Mouse (Mus musculus): Measurements from ENCODE around the gene Pax2.
A peak's percentile ranks its signal among the peaks of the same experiment; 100 is the strongest.

Pax2 gene

DNA sequence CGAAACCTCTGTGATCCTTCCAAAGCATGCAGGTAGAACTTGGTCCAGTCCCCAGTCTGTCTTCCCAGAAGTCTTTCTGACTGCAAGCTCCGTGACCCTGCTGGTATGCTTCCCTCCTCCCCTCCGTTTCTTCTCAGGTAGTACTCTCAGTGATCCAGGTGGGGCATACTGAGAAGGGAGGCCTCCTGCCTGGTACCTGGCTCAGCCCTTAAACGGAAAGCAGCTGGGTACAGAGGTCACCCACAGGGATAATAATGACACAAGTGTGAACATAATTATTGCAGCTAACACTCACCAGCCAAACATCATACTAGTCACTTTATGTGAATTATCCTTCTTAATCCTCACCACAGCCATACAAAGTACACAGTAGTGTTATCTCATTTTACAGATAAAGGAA, 28.5 kb downstream of the Pax2 start:
- DNase-seq: no peak

DNA sequence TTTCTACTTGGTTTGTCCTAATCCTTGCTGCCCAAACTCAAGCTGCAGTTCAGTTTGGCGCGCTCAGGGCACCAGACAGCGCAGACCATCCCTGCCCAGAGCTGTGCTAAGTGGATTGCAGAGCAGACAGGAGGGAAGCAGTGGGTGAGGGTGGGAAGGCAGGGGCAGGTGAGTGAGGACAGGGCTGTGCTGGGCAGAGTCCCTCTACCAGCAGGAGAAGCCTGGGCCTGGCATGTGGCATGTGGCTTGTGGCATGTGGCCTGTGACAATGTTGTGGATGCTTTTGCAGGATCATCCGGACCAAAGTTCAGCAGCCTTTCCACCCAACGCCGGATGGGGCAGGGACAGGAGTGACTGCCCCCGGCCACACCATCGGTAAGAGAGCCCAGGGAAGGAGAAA, 32.6 kb downstream of the Pax2 start:
- DNase-seq: no peak

DNA sequence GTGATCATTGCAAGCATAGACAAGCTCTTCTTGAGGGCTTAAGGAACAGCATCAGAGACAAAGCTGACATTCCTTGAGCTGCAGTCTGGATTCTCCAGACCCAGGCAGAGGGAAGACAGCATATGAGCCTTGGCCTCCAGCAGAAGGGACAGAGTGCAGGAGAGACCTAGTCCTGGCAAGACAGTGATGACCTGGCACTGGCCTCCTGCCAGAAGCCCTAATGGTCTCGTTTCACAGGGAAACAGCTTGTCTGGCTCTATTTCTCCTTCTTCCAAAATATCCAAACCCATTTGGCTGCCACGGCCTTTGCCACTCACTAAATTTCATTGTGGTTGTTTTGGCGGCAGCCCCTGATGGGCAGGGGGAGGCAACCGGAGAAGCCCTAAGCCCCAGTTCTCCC, 36.1 kb downstream of the Pax2 start:
- peak; percentile 51 to 67 for DNase-seq

GRCm38 (mm10) chr19:44797110-44798060, 41.5 kb downstream of the Pax2 start:
- no peak for DNase-seq

GRCm38 (mm10) chr19:44798731-44799130, 42.9 kb downstream of the Pax2 start:
- DNase-seq: no peak

- DNase-seq: no peak
These were observed 43.3 kb downstream of the Pax2 start for GRCm38 (mm10) chr19:44799156-44799555.

DNA sequence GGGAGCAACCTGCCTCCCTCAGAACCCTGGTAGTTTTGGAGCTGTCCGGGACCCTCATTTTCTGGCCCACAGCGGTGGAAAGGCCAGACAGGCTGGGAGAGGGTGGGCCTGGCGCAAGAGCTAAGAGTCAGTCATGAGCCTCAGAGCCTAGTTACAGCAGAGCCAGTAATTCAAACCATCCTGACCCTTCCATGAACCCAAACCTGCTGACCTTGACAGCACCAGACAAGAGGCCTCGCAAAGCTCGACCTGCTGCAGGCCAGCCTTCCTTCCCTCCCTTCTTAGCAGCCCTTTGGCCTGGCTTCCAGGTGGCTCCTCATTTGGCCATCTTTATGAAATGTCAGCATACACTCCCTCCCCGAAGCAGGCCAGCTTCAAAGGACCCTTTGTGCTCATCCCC, 44.5 kb downstream of the Pax2 start:
- DNase-seq: no peak

- no peak for DNase-seq
These were observed 52.9 kb downstream of the Pax2 start for GRCm38 (mm10) chr19:44808734-44809133.

GRCm38 (mm10) chr19:44812666-44813429, 57.0 kb downstream of the Pax2 start:
- no peak for DNase-seq

GRCm38 (mm10) chr19:44815111-44815510, 59.3 kb downstream of the Pax2 start:
- DNase-seq: no peak

DNA sequence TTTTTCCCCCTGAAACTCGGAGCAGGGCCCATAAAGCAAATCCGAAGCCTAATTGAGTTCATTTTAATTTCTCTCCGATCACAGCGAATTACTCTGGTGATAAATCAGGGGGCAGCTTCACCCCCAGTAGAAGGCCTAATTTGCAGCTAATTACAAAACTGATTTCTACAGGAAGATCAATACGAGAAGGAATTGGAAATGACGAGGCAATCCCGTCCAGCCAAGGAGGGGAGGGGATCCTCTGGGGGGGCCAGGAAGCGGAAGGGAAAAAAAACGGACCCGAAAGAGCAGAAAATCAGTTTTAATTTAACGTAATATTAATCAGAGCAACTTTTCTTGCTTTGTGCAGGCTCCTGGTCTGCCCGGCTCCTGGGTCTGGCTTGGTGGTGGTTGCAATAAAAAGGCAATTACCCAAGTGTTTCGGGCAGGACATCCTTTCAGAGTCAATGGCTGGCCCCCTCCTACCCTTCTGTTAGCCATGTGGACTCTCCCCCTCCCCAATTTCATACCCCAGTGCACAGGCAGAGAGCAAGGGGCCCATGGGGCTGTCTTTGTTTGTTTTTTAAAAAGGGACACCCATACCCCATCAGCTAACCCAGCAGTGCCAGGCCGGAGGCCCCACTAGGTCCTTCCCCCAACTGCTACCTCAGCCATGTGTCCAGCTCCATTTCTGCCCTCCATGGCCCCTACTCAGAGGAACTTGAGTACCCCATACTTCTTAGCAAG, 61.7 kb downstream of the Pax2 start:
- no peak for DNase-seq

- DNase-seq: no peak
These were observed 62.8 kb downstream of the Pax2 start for GRCm38 (mm10) chr19:44818676-44819075.

GRCm38 (mm10) chr19:44821581-44821980, 65.7 kb downstream of the Pax2 start:
- DNase-seq: no peak

- no peak for DNase-seq
These were observed 66.5 kb downstream of the Pax2 start for GRCm38 (mm10) chr19:44822295-44822694.

DNA sequence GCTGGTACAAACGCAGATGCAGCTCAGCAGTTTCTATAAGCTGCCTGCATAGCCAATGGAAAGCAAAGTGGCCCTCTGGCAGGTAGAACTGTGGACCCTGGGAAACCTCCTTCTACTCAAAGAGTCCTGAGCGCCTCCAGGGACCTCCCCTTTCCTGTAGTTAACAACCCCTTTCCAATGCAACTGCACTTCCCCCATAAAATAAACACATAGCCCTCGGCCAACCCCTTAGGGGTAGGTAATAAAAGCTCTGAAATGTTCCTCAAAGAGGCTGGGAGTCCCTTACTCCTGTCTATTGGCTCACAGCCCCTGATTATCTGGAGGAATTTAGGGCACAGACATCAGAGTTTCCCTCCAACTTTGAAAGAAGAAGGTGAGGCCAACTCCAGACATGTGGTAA, 67.8 kb downstream of the Pax2 start:
- no peak for DNase-seq

DNA sequence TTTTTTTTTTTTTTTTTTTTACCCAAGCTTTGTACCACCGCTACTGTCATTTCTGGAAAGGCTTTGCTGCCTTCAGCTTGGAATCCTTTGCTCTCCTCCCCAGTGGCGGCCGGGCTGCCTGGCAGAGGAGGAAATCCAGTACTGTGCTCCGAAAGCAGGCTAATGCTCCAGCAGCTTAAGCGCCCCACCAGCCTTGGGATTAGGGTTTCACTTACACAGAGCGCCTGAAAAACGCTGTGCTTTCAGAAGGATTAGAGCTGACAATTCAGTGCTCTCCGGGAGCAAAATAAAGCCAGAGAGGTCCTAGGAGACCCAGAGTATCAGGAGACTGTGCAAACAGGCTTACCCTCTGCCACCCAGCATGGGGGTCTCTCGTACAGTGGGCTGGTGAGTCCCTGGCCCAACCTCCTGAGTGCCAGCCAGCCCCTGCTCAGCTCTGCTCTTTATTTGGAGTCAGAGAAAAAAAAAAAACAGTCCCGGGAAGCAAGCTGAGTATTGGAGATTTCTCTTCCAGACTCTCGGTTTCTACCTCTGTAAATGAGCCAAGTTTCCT, 69.4 kb downstream of the Pax2 start:
- DNase-seq: no peak

GRCm38 (mm10) chr19:44825819-44826218, 70.0 kb downstream of the Pax2 start:
- peak; percentile 41 to 57 for DNase-seq

- DNase-seq: peak in 1 of 2 experiments; percentile 0
These were observed 77.5 kb downstream of the Pax2 start for GRCm38 (mm10) chr19:44833391-44833790.

DNA sequence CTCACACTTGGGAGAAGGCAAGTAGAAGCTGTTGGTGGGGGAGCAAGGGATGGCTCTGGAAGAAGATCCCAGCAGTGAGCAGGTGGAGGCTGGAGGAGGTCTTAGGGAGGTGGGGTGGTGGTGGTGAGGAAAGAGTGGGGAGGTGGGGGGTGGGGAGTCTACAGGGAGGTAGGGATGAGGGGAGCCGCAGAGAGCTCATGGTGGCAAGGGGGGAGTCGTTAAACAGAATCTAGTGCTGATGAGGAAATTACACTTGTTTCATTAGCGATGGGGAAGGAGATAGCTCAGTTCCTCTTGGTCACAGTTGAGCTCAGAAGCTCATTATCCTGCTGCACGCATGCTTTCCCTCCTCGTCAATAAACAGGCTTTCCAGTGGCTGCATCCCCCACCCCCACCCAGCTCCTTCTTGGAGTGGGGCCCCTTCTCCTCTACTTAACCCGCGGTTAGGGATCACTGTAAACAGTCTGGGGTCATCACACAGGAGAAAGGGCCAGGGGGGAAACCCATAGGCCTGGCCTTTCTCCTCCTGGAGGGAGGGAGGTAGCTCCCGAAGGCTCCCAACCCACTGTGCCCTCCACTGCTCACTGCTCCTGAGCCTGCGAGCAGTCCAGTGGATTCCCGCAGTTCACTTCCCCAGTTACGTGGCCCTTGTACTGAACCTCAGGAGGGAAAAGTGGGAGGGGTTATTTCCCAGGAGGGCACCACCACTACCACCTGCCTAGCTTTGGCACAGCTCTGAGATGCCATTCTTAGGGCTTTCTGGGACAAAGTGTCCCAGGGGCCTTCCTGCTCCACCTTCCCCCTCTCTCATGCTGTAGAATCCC, 78.6 kb downstream of the Pax2 start:
- DNase-seq: peak; percentile 46 to 63

DNA sequence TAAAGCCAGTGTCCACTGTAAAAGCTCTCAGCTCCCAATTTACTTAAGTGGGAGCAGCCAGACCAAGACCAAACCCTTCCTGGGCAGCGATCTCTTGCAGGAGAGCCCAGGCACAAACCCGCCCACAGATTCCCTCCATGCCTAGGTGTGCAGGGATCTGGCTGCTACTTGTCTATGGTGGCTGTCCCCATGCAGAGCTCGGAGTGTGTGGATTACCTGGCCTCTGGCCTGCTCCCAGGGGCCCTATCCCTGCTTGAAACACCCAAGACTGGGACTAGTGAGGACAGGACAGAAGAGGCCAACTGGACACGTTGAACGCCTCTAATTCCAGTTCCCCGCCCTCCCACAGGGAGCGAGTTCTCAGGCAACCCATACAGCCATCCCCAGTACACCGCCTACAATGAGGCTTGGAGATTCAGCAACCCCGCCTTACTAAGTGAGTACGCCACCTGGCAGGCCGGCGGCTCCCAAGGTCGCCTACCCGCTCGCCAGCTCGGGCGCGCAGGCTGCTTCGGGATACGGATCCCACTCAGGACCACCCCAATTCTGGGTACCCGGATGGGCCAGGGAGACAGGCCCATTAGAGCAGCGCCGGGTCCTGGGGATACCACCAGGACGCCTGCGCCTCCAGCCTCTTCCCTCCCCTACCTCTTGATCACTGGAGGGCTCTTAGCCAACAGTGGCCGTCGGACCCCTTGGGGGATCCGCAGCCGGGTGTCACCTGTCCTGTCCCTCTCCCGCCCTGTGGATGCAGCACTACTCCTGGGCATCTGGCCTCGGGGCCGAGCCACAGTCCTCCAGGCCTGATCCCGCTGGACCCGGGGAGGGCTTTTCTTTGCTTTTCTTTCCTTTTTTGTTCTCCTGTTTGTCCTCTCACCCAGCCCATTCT, 79.4 kb downstream of the Pax2 start:
- peak; percentile 27 to 40 for DNase-seq

All from kidney, postnatal 4 days (tissue).